Mouse (Mus musculus) midbrain, embryonic 15.5 days (tissue): ENCODE measurements around the gene Prune2. TPM values are rescaled to one million over a fixed set of nuclear protein-coding genes. Genes with fewer than 3 reads are reported as not detected.

Experiments
- ATAC-seq: fragments of 200-750 bp; cut with Nextera tagmentation; replicated peaks from 2 replicates; pipeline ENCODE4 v1.8.0; 2017; ENCODE audit warnings: moderate TSS enrichment
- H3K27ac ChIP-seq: fragments of 300-500 bp; sonication (generic); 2 replicates; pipeline ENCODE4 v1.5.1; 2015; ENCODE audit warnings: mild to moderate bottlenecking, inconsistent platforms
- H3K27me3 ChIP-seq: fragments of 300-500 bp; sonication (generic); replicated peaks from 2 replicates; pipeline ENCODE4 v1.6.1; 2015; ENCODE audit warnings: inconsistent platforms
- H3K36me3 ChIP-seq: fragments of 300-500 bp; sonication (generic); replicated peaks from 2 replicates; pipeline ENCODE4 v1.6.1; 2015; ENCODE audit warnings: inconsistent platforms
- H3K4me1 ChIP-seq: fragments of 300-500 bp; sonication (generic); 2 replicates; pipeline ENCODE4 v1.6.1; 2015; ENCODE audit warnings: inconsistent platforms
- H3K4me2 ChIP-seq: fragments of 300-500 bp; sonication (generic); 2 replicates; pipeline ENCODE4 v1.6.1; 2015; ENCODE audit warnings: inconsistent platforms, mild to moderate bottlenecking, moderate library complexity
- H3K4me3 ChIP-seq: fragments of 300-500 bp; sonication (generic); 2 replicates; pipeline ENCODE4 v1.5.1; 2015; ENCODE audit warnings: mild to moderate bottlenecking, inconsistent platforms
- H3K9ac ChIP-seq: fragments of 300-500 bp; sonication (generic); 2 replicates; pipeline ENCODE4 v1.6.1; 2015; ENCODE audit warnings: mild to moderate bottlenecking, inconsistent platforms
- H3K9me3 ChIP-seq: fragments of 300-500 bp; sonication (generic); 2 replicates; pipeline ENCODE4 v1.6.1; 2016; ENCODE audit warnings: inconsistent platforms
- WGBS: fragments of 180-500 bp; shearing (Covaris S2); methylation state at CpG from one replicate; pipeline ENCODE4 v1.1.7; 2015; ENCODE audit warnings: mixed read lengths; 5-methylcytosine and 5-hydroxymethylcytosine counted together
- polyA plus RNA-seq: library from polyadenylated mRNA; unstranded; fragments of >200 nt; fragmentation: Nextera tagmentation; extraction: Ambion mirVana; gene quantifications from 2 replicates; pipeline ENCODE4 v1.2.1, GENCODE M21; 2015

The Prune2 gene
- polyA plus RNA-seq, 1 experiment from 2014 or later: 6.9 TPM

GRCm38 (mm10) chr19:17226096-17226495, 270.2 kb downstream of the Prune2 start:
- no peak overlapping the region for H3K27ac ChIP-seq
- H3K36me3 ChIP-seq: no peaks in the 10 kb centered on the region
- H3K9me3 ChIP-seq: no peaks in the 10 kb centered on the region
- no peak overlapping the region for H3K9ac ChIP-seq
- 90% methylated on average over 8 of the region's 8 CpGs for WGBS
- H3K4me1 ChIP-seq: no peaks in the 10 kb centered on the region
- H3K27me3 ChIP-seq: no peaks in the 10 kb centered on the region
- no peak overlapping the region for H3K4me2 ChIP-seq
- ATAC-seq: no peak
- H3K4me3 ChIP-seq: no peak overlapping the region

- no peak for ATAC-seq
- Histone ChIP-seq H3K27ac (no peak overlapping the region), H3K27me3 (no peaks in the 10 kb centered on the region), H3K9me3 (no peaks in the 10 kb centered on the region), H3K9ac (no peak overlapping the region), H3K4me1 (no peaks in the 10 kb centered on the region), H3K4me2 (no peak overlapping the region), H3K36me3 (no peaks in the 10 kb centered on the region), H3K4me3 (no peak overlapping the region)
- 95% methylated on average over 1 of the region's 1 CpGs for WGBS
These were observed 274.1 kb downstream of the Prune2 start for GRCm38 (mm10) chr19:17230013-17230412.

GRCm38 (mm10) chr19:17238471-17238870, 282.6 kb downstream of the Prune2 start:
- H3K9me3 ChIP-seq: no peaks in the 10 kb centered on the region
- no peaks in the 10 kb centered on the region for H3K4me1 ChIP-seq
- H3K4me3 ChIP-seq: no peak overlapping the region
- no peak overlapping the region for H3K27ac ChIP-seq
- H3K36me3 ChIP-seq: no peaks in the 10 kb centered on the region
- H3K9ac ChIP-seq: no peak overlapping the region
- 82% methylated on average over 3 of the region's 3 CpGs for WGBS
- no peaks in the 10 kb centered on the region for H3K27me3 ChIP-seq
- ATAC-seq: no peak
- no peak overlapping the region for H3K4me2 ChIP-seq

GRCm38 (mm10) chr19:17240170-17241077, 284.5 kb downstream of the Prune2 start:
- no peak for ATAC-seq
- no peak overlapping the region for H3K4me2 ChIP-seq
- no peaks in the 10 kb centered on the region for H3K36me3 ChIP-seq
- no peaks in the 10 kb centered on the region for H3K9me3 ChIP-seq
- H3K9ac ChIP-seq: no peak overlapping the region
- H3K4me3 ChIP-seq: no peak overlapping the region
- no peaks in the 10 kb centered on the region for H3K27me3 ChIP-seq
- WGBS: 89% methylated on average over 7 of the region's 7 CpGs
- H3K27ac ChIP-seq: no peak overlapping the region
- H3K4me1 ChIP-seq: no peaks in the 10 kb centered on the region

- Histone ChIP-seq H3K9ac (no peak overlapping the region), H3K27ac (no peak overlapping the region), H3K4me1 (no peaks in the 10 kb centered on the region), H3K9me3 (no peaks in the 10 kb centered on the region), H3K4me3 (no peak overlapping the region), H3K27me3 (no peaks in the 10 kb centered on the region), H3K4me2 (no peak overlapping the region), H3K36me3 (no peaks in the 10 kb centered on the region)
- WGBS: 100% methylated on average over 1 of the region's 1 CpGs
- ATAC-seq: no peak
These were observed 285.3 kb downstream of the Prune2 start for GRCm38 (mm10) chr19:17241206-17241605.

- Histone ChIP-seq H3K27me3 (no peaks in the 10 kb centered on the region), H3K27ac (no peak overlapping the region), H3K4me2 (no peak overlapping the region), H3K4me1 (no peaks in the 10 kb centered on the region), H3K9ac (no peak overlapping the region), H3K9me3 (no peaks in the 10 kb centered on the region), H3K4me3 (no peak overlapping the region), H3K36me3 (no peaks in the 10 kb centered on the region)
- 74% methylated on average over 5 of the region's 5 CpGs for WGBS
- no peak for ATAC-seq
These were observed 287.0 kb downstream of the Prune2 start for GRCm38 (mm10) chr19:17242962-17243361.

- Histone ChIP-seq H3K9ac (no peak overlapping the region), H3K4me1 (no peaks in the 10 kb centered on the region), H3K9me3 (no peaks in the 10 kb centered on the region), H3K27me3 (no peaks in the 10 kb centered on the region), H3K4me3 (no peak overlapping the region), H3K4me2 (no peak overlapping the region), H3K36me3 (no peaks in the 10 kb centered on the region), H3K27ac (no peak overlapping the region)
- ATAC-seq: no peak
- 75% methylated on average over 7 of the region's 7 CpGs for WGBS
These were observed 288.6 kb downstream of the Prune2 start for GRCm38 (mm10) chr19:17244544-17244943.

- WGBS: 87% methylated on average over 8 of the region's 8 CpGs
- ATAC-seq: no peak
- Histone ChIP-seq H3K9ac (no peak overlapping the region), H3K27ac (no peak overlapping the region), H3K27me3 (no peaks in the 10 kb centered on the region), H3K9me3 (no peaks in the 10 kb centered on the region), H3K36me3 (no peaks in the 10 kb centered on the region), H3K4me2 (no peak overlapping the region), H3K4me3 (no peak overlapping the region), H3K4me1 (no peaks in the 10 kb centered on the region)
These were observed 291.5 kb downstream of the Prune2 start for GRCm38 (mm10) chr19:17247352-17247925.

- Histone ChIP-seq H3K36me3 (no peaks in the 10 kb centered on the region), H3K27me3 (no peaks in the 10 kb centered on the region), H3K4me3 (no peak overlapping the region), H3K9ac (no peak overlapping the region), H3K9me3 (no peaks in the 10 kb centered on the region), H3K4me1 (no peaks in the 10 kb centered on the region), H3K4me2 (no peak overlapping the region), H3K27ac (no peak overlapping the region)
- WGBS: 80% methylated on average over 9 of the region's 9 CpGs
- no peak for ATAC-seq
These were observed 293.8 kb downstream of the Prune2 start for GRCm38 (mm10) chr19:17249691-17250090.

GRCm38 (mm10) chr19:17250801-17251200, 294.9 kb downstream of the Prune2 start:
- H3K4me2 ChIP-seq: no peak overlapping the region
- H3K27ac ChIP-seq: no peak overlapping the region
- no peaks in the 10 kb centered on the region for H3K4me1 ChIP-seq
- no peaks in the 10 kb centered on the region for H3K9me3 ChIP-seq
- H3K4me3 ChIP-seq: no peak overlapping the region
- no peak overlapping the region for H3K9ac ChIP-seq
- H3K27me3 ChIP-seq: no peaks in the 10 kb centered on the region
- no peaks in the 10 kb centered on the region for H3K36me3 ChIP-seq
- ATAC-seq: no peak
- WGBS: 83% methylated on average over 7 of the region's 7 CpGs

- H3K27ac ChIP-seq: no peak overlapping the region
- 86% methylated on average over 8 of the region's 8 CpGs for whole genome bisulfite sequencing
- no peaks in the 10 kb centered on the region for H3K4me1 ChIP-seq
- no peak overlapping the region for H3K9ac ChIP-seq
- no peaks in the 10 kb centered on the region for H3K9me3 ChIP-seq
- H3K4me2 ChIP-seq: no peak overlapping the region
- H3K4me3 ChIP-seq: no peak overlapping the region
- H3K36me3 ChIP-seq: no peaks in the 10 kb centered on the region
- H3K27me3 ChIP-seq: no peaks in the 10 kb centered on the region
- ATAC-seq: no peak
These were observed 295.5 kb downstream of the Prune2 start for GRCm38 (mm10) chr19:17251453-17251852.

- 44% methylated on average over 3 of the region's 3 CpGs for WGBS
- H3K36me3 ChIP-seq: no peaks in the 10 kb centered on the region
- ATAC-seq: no peak
- no peak overlapping the region for H3K4me3 ChIP-seq
- no peaks in the 10 kb centered on the region for H3K9me3 ChIP-seq
- no peak overlapping the region for H3K4me2 ChIP-seq
- no peak overlapping the region for H3K27ac ChIP-seq
- no peaks in the 10 kb centered on the region for H3K27me3 ChIP-seq
- H3K9ac ChIP-seq: no peak overlapping the region
- H3K4me1 ChIP-seq: no peaks in the 10 kb centered on the region
These were observed 296.9 kb downstream of the Prune2 start for GRCm38 (mm10) chr19:17252845-17253244.

GRCm38 (mm10) chr19:17255511-17255910, 299.6 kb downstream of the Prune2 start:
- no peak for ATAC-seq
- Histone ChIP-seq H3K4me1 (no peaks in the 10 kb centered on the region), H3K27ac (no peak overlapping the region), H3K4me2 (no peak overlapping the region), H3K27me3 (no peaks in the 10 kb centered on the region), H3K9ac (no peak overlapping the region), H3K4me3 (no peak overlapping the region), H3K36me3 (no peaks in the 10 kb centered on the region), H3K9me3 (no peaks in the 10 kb centered on the region)
- WGBS: 11% methylated on average over 4 of the region's 4 CpGs
